Mouse (Mus musculus) frontal cortex, postnatal 10 days (tissue): ENCODE results near the gene Gm4303.
A peak's percentile ranks its signal among the peaks of the same experiment; 100 is the strongest.
"Not testable (repeated sequence)": the region's sequence is repeated elsewhere in the genome, so short reads cannot be mapped to it uniquely, and the experiment has no call there.

Experiments
- DNase-seq, 2 experiments: peaks; one replicate each; pipeline ENCODE4 v3.0.0; 2022; ENCODE audit warnings: low spot score in 2 of 2, mixed read lengths in 1 of 2

Gene Gm4303

GRCm38 (mm10) chr10:100345672-100346071 is at the start of gene Gm4303:
Gm4303 (plus strand) TSS chr10:100345972.
- DNase-seq = not testable (repeated sequence)

- no peak for DNase-seq
Observed at GRCm38 (mm10) chr10:100296105-100296504, 49.7 kb upstream of the Gm4303 start.

GRCm38 (mm10) chr10:100300106-100300505 is 45.7 kb upstream of the Gm4303 start:
- DNase-seq = not testable (repeated sequence)

- DNase-seq = not testable (repeated sequence)
Observed at GRCm38 (mm10) chr10:100335376-100335775, 10.4 kb upstream of the Gm4303 start, which contains the start of gene Gm4301. Gm4301 (plus strand) TSS chr10:100335676.

- DNase-seq = not testable (repeated sequence)
Observed at GRCm38 (mm10) chr10:100340536-100340935, 5.2 kb upstream of the Gm4303 start, which contains the start of gene Gm4302. Gm4302 (plus strand) TSS chr10:100340836.

GRCm38 (mm10) chr10:100350793-100351192 is 5.0 kb downstream of the Gm4303 start, which contains the start of gene Gm4305:
Gm4305 (plus strand) TSS chr10:100351093.
- not testable (repeated sequence) for DNase-seq

GRCm38 (mm10) chr10:100356841-100357240 is 11.1 kb downstream of the Gm4303 start:
- DNase-seq = peak in 1 of 2 experiments; percentile 8

GRCm38 (mm10) chr10:100361038-100361437 is 15.3 kb downstream of the Gm4303 start, which contains the start of gene Gm4307:
Gm4307 (plus strand) TSS chr10:100361338.
- not testable (repeated sequence) for DNase-seq

- DNase-seq = not testable (repeated sequence)
Observed at GRCm38 (mm10) chr10:100382460-100382859, 36.7 kb downstream of the Gm4303 start, which contains the start of gene Gm4312. Gm4312 (minus strand) TSS chr10:100382560.
